Mouse (Mus musculus) olfactory bulb, adult 2 months (tissue): Measurements from ENCODE around the gene Ccdc43.

Experiments used
- CTCF ChIP-seq: fragments of 200-500 bp; IDR thresholded peaks from 2 replicates; pipeline ENCODE4 v1.5.1; 2012; ENCODE audit warnings: low read depth, mild to moderate bottlenecking, low read length, moderate library complexity; ENCODE audit not compliant: insufficient read depth
- POLR2A ChIP-seq: fragments of 200-500 bp; IDR thresholded peaks from 2 replicates; pipeline ENCODE4 v1.6.1; 2012; ENCODE audit warnings: mild to moderate bottlenecking, low read depth, low read length, moderate library complexity; ENCODE audit not compliant: insufficient read depth

GRCm38 (mm10) chr11:102731366-102731765 lies 33.8 kb upstream of the Ccdc43 start:
- no peak for TF ChIP-seq POLR2A
- TF ChIP-seq CTCF = no peak
